Mouse (Mus musculus) E14TG2a.4 (cell line): ENCODE data around the gene Ccdc184.

Source experiments
- H3K27me3 ChIP-seq: 2 replicates; pipeline ENCODE4 v1.6.1; 2014; ENCODE audit warnings: low read length, control low read depth; ENCODE audit not compliant: insufficient read depth
- H3K36me3 ChIP-seq: 2 replicates; pipeline ENCODE4 v1.6.1; 2014; ENCODE audit warnings: low read length, control low read depth; ENCODE audit not compliant: insufficient read depth
- H3K4me1 ChIP-seq: replicated peaks from 2 replicates; pipeline ENCODE4 v1.6.1; 2014; ENCODE audit warnings: low read depth, low read length, control low read depth
- H3K4me3 ChIP-seq: replicated peaks from 2 replicates; pipeline ENCODE4 v1.5.1; 2014; ENCODE audit warnings: mild to moderate bottlenecking, low read length
- H3K9me3 ChIP-seq: 2 replicates; pipeline ENCODE4 v1.6.1; 2014; ENCODE audit warnings: low read length, control low read depth
- CTCF ChIP-seq: conservative IDR thresholded peaks from 2 replicates; pipeline ENCODE4 v1.5.1; 2014; ENCODE audit warnings: low read length
- NANOG ChIP-seq: IDR thresholded peaks from 2 replicates; pipeline ENCODE4 v1.6.1; 2014; ENCODE audit warnings: borderline replicate concordance, low read length, mixed read lengths
- POU5F1 ChIP-seq: IDR thresholded peaks from 2 replicates; pipeline ENCODE4 v1.6.1; 2014; ENCODE audit warnings: low read length, borderline replicate concordance

Ccdc184 gene

GRCm38 (mm10) chr15:98166963-98167644 is at the start of gene Ccdc184:
Gene Ccdc184 (plus strand): TSS chr15:98167158.
- TF ChIP-seq NANOG, result no peak
- Histone ChIP-seq H3K9me3 (0 out of 2 replicates have a peak, but pooled peaks cover 4% of the 10 kb centered on the region), H3K4me3 (peak within 1 kb of the TSS; percentile 81), H3K36me3 (no peaks in the 10 kb centered on the region), H3K4me1 (peaks cover 21% of the 10 kb centered on the region), H3K27me3 (peaks cover 58% of the 10 kb centered on the region)

- H3K4me3 ChIP-seq, result no peak overlapping the region
- TF ChIP-seq CTCF (no peak), NANOG (no peak)
- H3K9me3 ChIP-seq, result no peaks in the 10 kb centered on the region
- H3K4me1 ChIP-seq, result peaks cover 63% of the 10 kb centered on the region
- peaks cover 33% of the 10 kb centered on the region for H3K36me3 ChIP-seq
- no peaks in the 10 kb centered on the region for H3K27me3 ChIP-seq
These were observed 47.6 kb upstream of the Ccdc184 start for GRCm38 (mm10) chr15:98119363-98119762.

DNA sequence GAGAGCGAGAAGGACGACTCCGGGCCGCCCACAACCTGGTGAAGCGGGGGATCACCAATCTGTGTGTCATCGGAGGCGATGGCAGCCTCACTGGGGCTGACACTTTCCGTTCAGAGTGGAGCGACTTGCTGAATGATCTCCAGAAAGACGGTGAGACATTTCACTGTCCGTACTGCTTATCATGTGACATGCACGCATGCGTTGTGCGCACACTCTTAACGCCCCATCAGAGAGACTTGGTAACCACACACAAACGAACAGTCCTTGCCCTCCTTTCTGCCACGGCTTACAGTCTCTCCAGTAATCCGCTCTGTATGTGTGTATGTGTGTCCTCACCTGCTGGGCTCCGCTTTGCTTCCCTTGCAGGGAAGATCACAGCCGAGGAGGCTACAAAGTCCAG is 46.1 kb upstream of the Ccdc184 start:
- peaks cover 54% of the 10 kb centered on the region for H3K4me1 ChIP-seq
- H3K9me3 ChIP-seq, result no peaks in the 10 kb centered on the region
- TF ChIP-seq NANOG, result no peak
- no peaks in the 10 kb centered on the region for H3K27me3 ChIP-seq
- peak overlapping the region; percentile 50 for H3K4me3 ChIP-seq
- peaks cover 38% of the 10 kb centered on the region for H3K36me3 ChIP-seq

GRCm38 (mm10) chr15:98131001-98131400 is 36.0 kb upstream of the Ccdc184 start:
- Histone ChIP-seq H3K27me3 (no peaks in the 10 kb centered on the region), H3K9me3 (no peaks in the 10 kb centered on the region), H3K36me3 (peaks cover 74% of the 10 kb centered on the region), H3K4me3 (no peak overlapping the region), H3K4me1 (peaks cover 22% of the 10 kb centered on the region)
- no peak for TF ChIP-seq CTCF
- no peak for TF ChIP-seq POU5F1
- no peak for TF ChIP-seq NANOG

DNA sequence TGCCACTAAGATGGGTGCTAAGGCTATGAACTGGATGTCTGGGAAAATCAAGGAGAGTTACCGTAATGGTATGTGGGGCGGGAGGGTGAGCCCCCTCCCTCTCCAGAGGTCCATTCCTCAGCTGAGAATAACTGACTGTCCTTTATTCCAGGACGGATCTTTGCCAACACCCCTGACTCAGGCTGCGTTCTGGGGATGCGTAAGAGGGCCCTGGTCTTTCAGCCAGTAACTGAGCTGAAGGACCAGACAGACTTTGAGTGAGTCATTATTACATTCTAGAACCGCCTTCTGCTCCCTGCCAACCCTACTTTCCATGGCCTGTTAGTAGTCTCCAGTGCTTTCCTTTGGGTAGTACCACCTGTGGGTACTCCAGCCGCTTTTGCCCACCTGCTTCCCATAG is 35.5 kb upstream of the Ccdc184 start:
- Histone ChIP-seq H3K9me3 (no peaks in the 10 kb centered on the region), H3K36me3 (peaks cover 78% of the 10 kb centered on the region), H3K27me3 (no peaks in the 10 kb centered on the region), H3K4me3 (no peak overlapping the region), H3K4me1 (peaks cover 23% of the 10 kb centered on the region)
- TF ChIP-seq NANOG (no peak), CTCF (no peak), POU5F1 (no peak)

GRCm38 (mm10) chr15:98131942-98132655 is 34.9 kb upstream of the Ccdc184 start:
- no peaks in the 10 kb centered on the region for H3K9me3 ChIP-seq
- no peak overlapping the region for H3K4me3 ChIP-seq
- H3K27me3 ChIP-seq, result no peaks in the 10 kb centered on the region
- TF ChIP-seq NANOG (no peak), CTCF (no peak), POU5F1 (no peak)
- H3K4me1 ChIP-seq, result peaks cover 27% of the 10 kb centered on the region
- H3K36me3 ChIP-seq, result peaks cover 79% of the 10 kb centered on the region

GRCm38 (mm10) chr15:98133471-98133870 is 33.5 kb upstream of the Ccdc184 start:
- Histone ChIP-seq H3K9me3 (no peaks in the 10 kb centered on the region), H3K4me1 (peaks cover 27% of the 10 kb centered on the region), H3K36me3 (peaks cover 81% of the 10 kb centered on the region), H3K27me3 (no peaks in the 10 kb centered on the region), H3K4me3 (no peak overlapping the region)
- TF ChIP-seq NANOG, result no peak
- TF ChIP-seq CTCF, result no peak
- TF ChIP-seq POU5F1, result no peak

GRCm38 (mm10) chr15:98134034-98134433 is 32.9 kb upstream of the Ccdc184 start:
- H3K4me1 ChIP-seq, result peaks cover 25% of the 10 kb centered on the region
- no peak overlapping the region for H3K4me3 ChIP-seq
- H3K27me3 ChIP-seq, result no peaks in the 10 kb centered on the region
- H3K9me3 ChIP-seq, result no peaks in the 10 kb centered on the region
- no peak for TF ChIP-seq NANOG
- TF ChIP-seq POU5F1, result no peak
- TF ChIP-seq CTCF, result no peak
- peaks cover 75% of the 10 kb centered on the region for H3K36me3 ChIP-seq

DNA sequence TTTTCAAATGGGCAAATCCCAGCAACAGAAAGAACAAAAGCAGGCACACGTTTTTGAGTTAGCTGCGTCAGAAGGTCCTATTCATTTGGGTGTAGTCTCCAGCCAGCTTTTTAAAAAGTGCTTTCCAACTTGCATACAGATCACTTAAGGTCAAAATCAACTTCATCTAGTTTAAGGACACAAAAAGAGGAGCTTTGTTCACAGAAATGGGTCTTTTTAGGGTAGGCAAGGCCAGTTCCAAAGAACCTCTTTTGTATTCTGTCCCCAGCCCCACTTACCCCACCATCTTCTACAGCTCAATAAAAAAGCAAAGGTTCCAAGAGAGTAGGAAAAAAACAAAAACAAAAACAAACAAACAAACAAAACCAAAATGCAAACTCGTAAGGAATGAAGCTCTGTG is 32.3 kb upstream of the Ccdc184 start:
- TF ChIP-seq CTCF, result no peak
- no peak for TF ChIP-seq NANOG
- no peak for TF ChIP-seq POU5F1
- Histone ChIP-seq H3K4me1 (peaks cover 23% of the 10 kb centered on the region), H3K4me3 (no peak overlapping the region), H3K36me3 (peaks cover 76% of the 10 kb centered on the region), H3K27me3 (no peaks in the 10 kb centered on the region), H3K9me3 (no peaks in the 10 kb centered on the region)
